Mouse (Mus musculus): ENCODE data around the gene Nt5dc3.

DNA sequence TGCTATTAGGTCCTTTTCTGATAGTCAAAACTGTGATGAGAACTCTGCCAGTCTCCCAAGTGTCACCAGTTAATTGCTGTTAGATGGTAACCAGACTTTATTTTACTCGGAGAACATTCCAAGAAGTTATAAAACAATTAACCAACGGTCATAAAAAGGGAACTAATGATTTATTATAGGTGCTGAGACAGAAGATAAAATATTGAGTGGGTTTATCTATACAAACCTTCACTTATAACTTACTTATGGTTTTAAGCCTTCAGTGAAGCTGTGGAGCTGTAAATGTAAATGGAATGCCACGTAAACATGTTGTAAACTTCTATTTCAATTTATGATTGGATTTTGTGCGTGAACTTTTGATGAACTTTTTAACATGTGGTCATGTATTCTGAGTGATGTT lies 5.4 kb upstream of the Nt5dc3 start:
- TF ChIP-seq ZNF384 (IDR thresholded peaks at IDR 0.05; ENCODE audit: low read depth, low read length) = no peak
- TF ChIP-seq CTCF (conservative IDR thresholded peaks at IDR 0.05 in 1 of 2, IDR thresholded peaks at IDR 0.05 in 1 of 2; ENCODE audit: low read depth in 2 of 2, low read length in 2 of 2) = no peak
